Mouse (Mus musculus) cortical plate, adult 2 months (tissue): Measurements from ENCODE around the gene Scn8a. TPM values are rescaled to one million over a fixed set of nuclear protein-coding genes. Genes with fewer than 3 reads are reported as not detected.

Source experiments
- H3K27ac ChIP-seq: fragments of 200-500 bp; 2 replicates; pipeline ENCODE4 v1.5.1; 2012; ENCODE audit warnings: low read length, control low read depth, inconsistent platforms; ENCODE audit not compliant: insufficient read depth
- H3K4me1 ChIP-seq: fragments of 200-500 bp; 2 replicates; pipeline ENCODE4 v1.6.1; 2011; ENCODE audit warnings: low read length; ENCODE audit not compliant: control insufficient read depth, insufficient read depth
- H3K4me3 ChIP-seq: fragments of 200-500 bp; 2 replicates; pipeline ENCODE4 v1.5.1; 2011; ENCODE audit warnings: mild to moderate bottlenecking, low read length, control low read depth; ENCODE audit not compliant: insufficient read depth
- CTCF ChIP-seq: fragments of 200-500 bp; IDR thresholded peaks from 2 replicates; pipeline ENCODE4 v1.5.1; 2011; ENCODE audit warnings: mild to moderate bottlenecking, control low read depth, low read length; ENCODE audit not compliant: insufficient read depth; ENCODE audit errors: extremely low read depth
- POLR2A ChIP-seq: fragments of 200-500 bp; IDR thresholded peaks from 2 replicates; pipeline ENCODE4 v1.6.1; 2011; ENCODE audit warnings: mild to moderate bottlenecking, low read length, control low read depth; ENCODE audit not compliant: insufficient read depth; ENCODE audit errors: extremely low read depth
- polyA plus RNA-seq: library from polyadenylated mRNA; depleted of rRNA; stranded (reverse); fragments of >200 nt; gene quantifications from 2 replicates; pipeline ENCODE4 v1.2.3, GENCODE M21; 2012

Gene Scn8a
- polyA plus RNA-seq, 1 experiment = 111 TPM

DNA sequence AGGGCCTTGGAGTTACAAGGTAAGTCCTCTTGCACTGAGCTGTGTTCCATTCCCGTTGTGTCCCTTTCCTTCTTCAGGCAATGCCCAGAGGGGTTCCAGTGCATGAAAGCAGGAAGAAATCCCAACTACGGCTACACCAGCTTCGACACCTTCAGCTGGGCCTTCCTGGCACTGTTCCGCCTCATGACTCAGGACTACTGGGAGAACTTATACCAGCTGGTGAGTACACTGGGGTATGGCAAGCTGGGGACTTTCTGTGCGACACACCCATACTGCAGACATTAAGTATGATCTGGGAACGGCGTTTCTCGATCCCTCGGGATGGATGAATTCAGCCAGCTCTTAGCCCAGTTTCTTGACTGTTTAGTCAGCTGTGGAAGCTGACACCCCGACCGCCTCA lies 101.8 kb downstream of the Scn8a start:
- no peak overlapping the region for H3K27ac ChIP-seq
- TF ChIP-seq POLR2A (no peak), CTCF (no peak)
- peaks cover 2% of the 10 kb centered on the region; the same call in 1 of the 2 replicates for H3K4me1 ChIP-seq
- H3K4me3 ChIP-seq = no peak overlapping the region

DNA sequence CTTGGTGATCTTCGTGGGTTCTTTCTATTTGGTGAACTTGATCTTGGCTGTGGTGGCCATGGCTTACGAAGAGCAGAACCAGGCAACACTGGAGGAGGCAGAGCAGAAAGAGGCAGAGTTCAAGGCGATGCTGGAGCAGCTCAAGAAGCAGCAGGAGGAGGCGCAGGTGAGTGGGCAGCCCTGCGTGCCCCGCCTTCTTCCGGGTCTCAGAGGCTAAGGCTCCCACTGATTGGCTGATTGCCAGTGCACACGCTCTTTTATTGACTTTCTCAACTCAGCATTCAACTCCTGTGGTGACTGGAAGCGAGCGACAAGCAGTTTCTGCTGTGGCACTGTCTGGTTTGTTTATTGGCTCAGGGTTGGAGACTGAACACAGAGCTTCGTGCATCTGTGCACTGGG lies 103.1 kb downstream of the Scn8a start:
- Histone ChIP-seq H3K4me3 (no peak overlapping the region), H3K4me1 (peaks cover 2% of the 10 kb centered on the region; the same call in 1 of the 2 replicates), H3K27ac (no peak overlapping the region)
- TF ChIP-seq POLR2A (no peak), CTCF (no peak)

DNA sequence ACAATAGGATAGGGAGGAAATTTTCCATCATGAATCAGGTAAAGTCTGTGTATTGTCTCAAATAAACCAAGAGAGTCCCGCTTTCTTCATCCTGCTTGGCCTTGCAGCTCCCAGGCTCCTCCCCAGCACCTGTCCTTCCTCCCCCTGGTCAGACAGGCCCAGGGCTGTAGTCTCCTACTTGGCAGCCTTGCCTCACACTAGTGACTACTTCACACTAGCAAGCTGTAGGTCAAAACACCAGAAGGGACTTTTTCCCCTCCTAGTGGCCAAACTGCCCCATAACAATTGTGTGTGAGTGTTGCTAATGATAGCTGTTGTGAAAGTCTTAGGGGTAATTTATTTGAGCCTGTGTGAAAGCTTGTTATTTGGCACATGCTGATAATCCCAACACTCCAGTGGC lies 105.0 kb downstream of the Scn8a start:
- Histone ChIP-seq H3K27ac (no peak overlapping the region), H3K4me1 (peaks cover 2% of the 10 kb centered on the region; the same call in 1 of the 2 replicates), H3K4me3 (no peak overlapping the region)
- TF ChIP-seq CTCF (0 out of 2 replicates have a peak, but pooled peaks have one; percentile 3), POLR2A (no peak)

DNA sequence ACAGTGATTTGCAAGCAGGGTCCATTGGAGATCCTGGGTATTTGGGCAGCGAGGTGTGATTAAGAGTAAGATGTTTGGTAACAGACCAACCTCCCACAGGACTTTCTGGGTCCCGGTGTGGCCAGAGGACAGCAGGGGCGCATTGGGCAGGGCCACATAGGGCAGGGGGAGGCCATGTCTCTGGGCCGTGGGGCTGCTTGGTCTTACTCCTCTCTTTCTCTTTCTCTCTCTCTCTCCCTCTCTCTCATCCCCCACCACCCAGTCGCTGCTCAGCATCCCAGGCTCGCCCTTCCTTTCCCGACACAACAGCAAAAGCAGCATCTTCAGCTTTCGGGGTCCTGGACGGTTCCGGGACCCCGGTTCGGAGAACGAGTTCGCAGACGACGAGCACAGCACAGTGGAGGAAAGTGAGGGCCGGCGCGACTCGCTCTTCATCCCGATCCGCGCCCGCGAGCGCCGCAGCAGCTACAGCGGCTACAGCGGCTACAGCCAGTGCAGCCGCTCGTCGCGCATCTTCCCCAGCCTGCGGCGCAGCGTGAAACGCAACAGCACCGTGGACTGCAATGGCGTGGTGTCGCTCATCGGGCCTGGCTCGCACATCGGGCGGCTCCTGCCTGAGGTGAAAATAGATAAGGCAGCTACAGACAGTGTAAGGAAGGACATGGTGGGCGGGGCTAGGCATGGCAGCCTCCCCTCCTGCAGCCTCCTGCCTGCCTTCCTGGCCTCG lies 113.9 kb downstream of the Scn8a start:
- TF ChIP-seq POLR2A (no peak), CTCF (no peak)
- peaks cover 5% of the 10 kb centered on the region for H3K4me1 ChIP-seq
- peak overlapping the region; percentile 14 for H3K4me3 ChIP-seq
- peak overlapping the region; percentile 51 for H3K27ac ChIP-seq

DNA sequence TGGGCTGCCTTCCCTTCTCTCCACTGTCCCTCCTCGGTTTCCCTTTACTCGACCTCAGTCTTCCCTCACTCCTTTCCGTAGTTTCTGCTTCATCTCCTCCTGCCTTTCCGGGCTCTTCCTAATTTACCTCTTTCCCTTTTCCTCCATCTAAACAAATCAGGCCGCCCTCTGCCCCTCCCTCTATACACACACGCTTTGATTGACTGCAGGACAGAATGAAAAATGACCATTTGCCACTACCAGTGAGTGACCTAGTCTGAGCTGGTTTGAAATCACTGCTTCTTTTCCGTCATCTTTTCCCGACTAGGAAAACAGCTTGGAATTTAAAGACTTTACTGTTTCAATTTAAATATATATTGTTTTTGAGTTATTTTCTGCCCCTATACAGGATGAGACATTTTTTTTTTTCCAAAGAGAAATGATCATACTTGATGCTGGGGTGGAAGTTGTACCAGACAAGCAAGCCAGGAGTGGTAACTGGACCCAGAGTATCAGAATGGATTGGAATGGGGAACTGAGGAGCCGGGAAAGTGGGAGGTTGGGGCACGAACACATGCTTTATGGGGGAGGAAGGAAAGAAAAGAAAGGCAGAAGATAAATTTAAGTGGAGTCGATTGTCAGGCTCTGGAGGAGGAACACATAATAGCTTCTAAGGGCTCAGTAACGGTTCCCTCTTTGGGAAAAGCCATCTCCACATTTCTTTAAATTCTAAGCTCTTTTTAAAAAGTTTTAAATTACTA lies 114.7 kb downstream of the Scn8a start:
- peak overlapping the region; percentile 14 for H3K4me3 ChIP-seq
- H3K27ac ChIP-seq = peak overlapping the region; percentile 51
- TF ChIP-seq POLR2A (no peak), CTCF (no peak)
- H3K4me1 ChIP-seq = peaks cover 5% of the 10 kb centered on the region

DNA sequence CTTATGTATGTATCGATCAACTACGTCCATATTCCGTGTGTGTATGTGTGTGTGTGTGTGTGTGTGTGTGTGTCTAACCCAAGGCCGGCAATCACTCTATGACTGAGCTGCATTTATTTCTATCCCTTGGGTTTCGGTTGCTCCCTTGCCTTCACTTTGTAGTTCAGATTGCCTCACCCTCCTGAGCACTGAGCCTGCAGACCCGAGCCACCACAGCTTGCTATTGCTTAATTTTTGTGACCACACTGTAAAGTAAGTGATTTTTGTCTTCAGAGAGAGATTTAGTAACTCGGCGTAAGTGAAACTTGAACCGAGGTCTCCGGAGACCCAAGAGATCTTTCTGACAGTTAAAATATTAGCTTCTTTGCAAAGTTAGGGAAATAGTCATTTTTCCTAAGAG lies 116.8 kb downstream of the Scn8a start:
- no peak overlapping the region for H3K4me3 ChIP-seq

DNA sequence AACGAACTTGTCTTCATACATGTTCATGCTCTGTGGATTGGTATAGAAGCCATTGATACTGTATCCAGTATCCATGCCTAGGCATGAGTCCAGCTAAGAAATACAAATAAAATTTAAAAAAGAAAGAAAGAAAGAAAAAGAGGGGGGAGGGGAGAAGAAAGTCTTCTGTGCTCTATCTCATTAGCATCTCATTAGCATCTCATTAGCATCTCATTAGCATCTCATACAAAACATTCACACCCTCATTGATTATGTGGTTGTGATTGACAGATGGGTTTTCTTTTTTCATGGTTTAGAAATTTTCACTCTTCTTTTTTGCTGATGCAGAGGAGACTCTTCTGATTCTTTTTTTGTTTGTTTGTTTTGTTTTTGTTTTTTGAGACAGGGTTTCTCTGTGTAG lies 117.4 kb downstream of the Scn8a start:
- Histone ChIP-seq H3K27ac (no peak overlapping the region), H3K4me1 (peaks cover 8% of the 10 kb centered on the region), H3K4me3 (no peak overlapping the region)
- TF ChIP-seq POLR2A (no peak), CTCF (no peak)

More for the DNA sequence above, 116.8 kb downstream of the Scn8a start:
- no peak overlapping the region for H3K27ac ChIP-seq
- peaks cover 8% of the 10 kb centered on the region for H3K4me1 ChIP-seq
- TF ChIP-seq CTCF (no peak), POLR2A (no peak)

DNA sequence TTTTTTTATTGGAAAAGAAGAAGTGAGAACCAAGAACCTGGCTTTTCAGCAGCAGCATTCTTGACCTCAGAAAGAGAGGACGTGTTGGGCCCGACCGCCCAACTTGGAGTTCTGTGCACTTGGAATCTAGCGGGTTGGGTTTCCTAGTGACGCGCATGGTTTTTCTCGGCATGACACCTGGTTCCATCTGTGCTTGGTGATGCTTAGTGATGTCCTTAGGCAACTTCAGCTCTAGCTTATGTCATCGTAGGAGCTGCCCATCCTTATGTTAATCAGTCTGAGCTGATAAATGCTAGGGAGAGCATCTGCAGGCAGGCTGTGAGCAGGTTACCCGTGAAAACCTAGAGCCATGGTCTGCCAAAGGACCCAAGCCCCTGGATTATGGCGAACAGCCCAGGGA lies 120.6 kb downstream of the Scn8a start:
- Histone ChIP-seq H3K4me3 (no peak overlapping the region), H3K27ac (no peak overlapping the region), H3K4me1 (0 out of 2 replicates have a peak, but pooled peaks cover 3% of the 10 kb centered on the region)
- no peak for TF ChIP-seq CTCF
- no peak for TF ChIP-seq POLR2A

DNA sequence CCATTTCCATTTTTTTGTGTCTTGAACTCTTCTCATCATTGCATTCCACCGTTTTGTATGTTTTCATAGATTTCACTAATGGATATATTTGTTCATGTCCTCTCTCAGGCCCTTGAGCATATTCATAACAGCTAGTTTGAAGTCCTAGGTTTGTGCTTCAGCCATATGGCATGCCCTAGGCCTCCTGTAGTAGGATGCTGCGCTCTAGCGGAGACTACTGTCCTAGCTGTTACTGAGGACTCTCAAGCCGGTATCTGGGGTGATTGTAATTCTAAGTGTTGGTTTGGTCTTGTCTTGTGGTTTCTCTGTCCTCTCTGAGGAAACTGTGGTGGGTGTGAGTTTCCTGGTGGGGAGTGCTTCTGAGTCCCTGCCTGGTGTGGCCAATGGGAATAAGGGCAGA lies 127.4 kb downstream of the Scn8a start:
- H3K4me3 ChIP-seq = no peak overlapping the region
- H3K27ac ChIP-seq = no peak overlapping the region
- TF ChIP-seq POLR2A (no peak), CTCF (peak; percentile 73)
- no peaks in the 10 kb centered on the region for H3K4me1 ChIP-seq

DNA sequence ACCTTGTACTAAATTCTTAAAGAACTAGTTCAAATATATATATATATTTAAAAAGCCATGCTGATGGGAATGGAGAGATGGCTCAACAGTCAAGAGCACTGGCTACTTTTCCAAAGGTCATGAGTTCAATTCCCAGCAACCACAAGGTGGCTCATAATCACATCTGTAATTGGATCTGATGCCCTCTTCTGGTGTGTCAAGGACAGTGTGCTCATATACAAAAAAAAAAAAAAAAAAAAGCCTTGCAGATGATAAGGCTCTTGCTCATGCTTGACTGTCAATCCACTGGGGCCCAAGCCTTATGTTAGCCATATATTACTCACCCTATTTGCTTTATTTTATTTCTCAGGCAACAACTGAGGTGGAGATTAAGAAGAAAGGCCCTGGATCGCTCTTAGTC lies 132.0 kb downstream of the Scn8a start:
- Histone ChIP-seq H3K27ac (no peak overlapping the region), H3K4me1 (peaks cover 13% of the 10 kb centered on the region), H3K4me3 (no peak overlapping the region)
- no peak for TF ChIP-seq POLR2A
- TF ChIP-seq CTCF = 0 out of 2 replicates have a peak, but pooled peaks have one; percentile 1
